Mouse (Mus musculus) liver, embryonic 12.5 days (tissue): Measurements from ENCODE around the gene Ptprg. TPM values are rescaled to one million over a fixed set of nuclear protein-coding genes. Genes with fewer than 3 reads are reported as not detected.

Experiments used
- ATAC-seq: fragments of 200-750 bp; cut with Nextera tagmentation; 2 replicates; pipeline ENCODE4 v1.8.0; 2017; ENCODE audit warnings: moderate number of reproducible peaks, mild to moderate bottlenecking, moderate library complexity
- H3K27ac ChIP-seq: fragments of 300-500 bp; sonication (generic); 2 replicates; pipeline ENCODE4 v1.5.1; 2016; ENCODE audit warnings: mild to moderate bottlenecking
- H3K27me3 ChIP-seq: fragments of 300-500 bp; sonication (generic); replicated peaks from 2 replicates; pipeline ENCODE4 v1.6.1; 2016; ENCODE audit warnings: mild to moderate bottlenecking, moderate library complexity
- H3K36me3 ChIP-seq: fragments of 300-500 bp; sonication (generic); 2 replicates; pipeline ENCODE4 v1.6.1; 2016; ENCODE audit warnings: mild to moderate bottlenecking, moderate library complexity
- H3K4me1 ChIP-seq: fragments of 300-500 bp; sonication (generic); 2 replicates; pipeline ENCODE4 v1.6.1; 2016
- H3K4me2 ChIP-seq: fragments of 300-500 bp; sonication (generic); 2 replicates; pipeline ENCODE4 v1.6.1; 2016; ENCODE audit warnings: mild to moderate bottlenecking, moderate library complexity
- H3K4me3 ChIP-seq: fragments of 300-500 bp; sonication (generic); 2 replicates; pipeline ENCODE4 v1.5.1; 2016; ENCODE audit warnings: mild to moderate bottlenecking, moderate library complexity
- H3K9ac ChIP-seq: fragments of 300-500 bp; sonication (generic); 2 replicates; pipeline ENCODE4 v1.6.1; 2016; ENCODE audit warnings: mild to moderate bottlenecking, moderate library complexity
- H3K9me3 ChIP-seq: fragments of 300-500 bp; sonication (generic); replicated peaks from 2 replicates; pipeline ENCODE4 v1.6.1; 2016; ENCODE audit warnings: mild to moderate bottlenecking, moderate library complexity
- WGBS: fragments of 180-500 bp; shearing (Covaris S2); methylation state at CpG from one replicate; pipeline ENCODE4 v1.1.7; 2016; ENCODE audit not compliant: insufficient replicate concordance; 5-methylcytosine and 5-hydroxymethylcytosine counted together
- polyA plus RNA-seq: library from polyadenylated mRNA; unstranded; fragments of >200 nt; fragmentation: Nextera tagmentation; extraction: Ambion mirVana; gene quantifications from 2 replicates; pipeline ENCODE4 v1.2.1, GENCODE M21; 2016

Ptprg gene
- polyA plus RNA-seq, 1 experiment from 2014 or later: 4.8 TPM

DNA sequence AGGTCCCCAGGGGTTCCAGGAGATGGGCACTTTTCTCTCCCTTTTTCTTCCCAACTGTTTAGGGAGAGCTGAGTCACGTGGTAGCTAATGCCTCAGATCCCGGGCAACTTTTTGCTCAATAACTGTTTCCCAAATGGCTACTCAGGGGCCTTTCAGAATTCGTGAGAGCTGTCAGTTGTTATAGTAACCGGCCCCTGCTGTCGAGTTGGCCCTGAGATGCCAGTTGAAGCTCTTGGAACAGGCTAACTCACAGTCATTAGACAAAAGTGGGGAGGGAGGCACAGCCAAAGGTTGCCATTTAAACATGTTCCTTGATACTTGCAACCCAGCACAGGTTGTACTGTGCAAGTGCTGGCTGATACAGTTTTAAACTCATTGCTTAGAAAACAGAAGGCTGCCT lies 624.1 kb downstream of the Ptprg start:
- Histone ChIP-seq H3K4me3 (no peak overlapping the region), H3K4me2 (no peak overlapping the region), H3K27ac (no peak overlapping the region), H3K9me3 (no peaks in the 10 kb centered on the region), H3K4me1 (no peaks in the 10 kb centered on the region), H3K27me3 (no peaks in the 10 kb centered on the region), H3K9ac (no peak overlapping the region), H3K36me3 (no peaks in the 10 kb centered on the region)
- WGBS: 43% methylated on average over 5 of the region's 5 CpGs
- ATAC-seq: no peak

DNA sequence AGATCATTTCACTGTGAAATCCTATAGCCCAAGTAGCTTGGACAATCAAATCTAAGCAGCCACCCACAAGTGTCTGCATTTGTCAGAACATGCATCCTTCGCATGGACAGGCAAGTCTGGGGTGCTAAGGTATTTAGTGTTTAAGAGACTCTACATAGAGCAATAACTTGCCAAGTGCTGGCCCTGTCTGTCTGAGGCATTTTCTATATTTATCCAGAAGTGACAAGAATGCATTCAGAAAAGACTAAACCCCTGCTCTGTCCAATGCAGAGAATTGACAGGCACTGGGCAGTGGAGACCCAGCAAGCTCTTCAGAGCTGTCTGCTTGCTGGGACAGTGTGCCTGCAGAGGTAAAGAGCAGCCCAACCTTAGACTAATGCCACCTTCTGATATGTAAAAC lies 625.3 kb downstream of the Ptprg start:
- Histone ChIP-seq H3K36me3 (no peaks in the 10 kb centered on the region), H3K9ac (no peak overlapping the region), H3K4me3 (no peak overlapping the region), H3K4me2 (no peak overlapping the region), H3K27me3 (no peaks in the 10 kb centered on the region), H3K4me1 (no peaks in the 10 kb centered on the region), H3K9me3 (no peaks in the 10 kb centered on the region), H3K27ac (no peak overlapping the region)
- ATAC-seq: no peak
- 84% methylated on average over 1 of the region's 1 CpGs for WGBS

DNA sequence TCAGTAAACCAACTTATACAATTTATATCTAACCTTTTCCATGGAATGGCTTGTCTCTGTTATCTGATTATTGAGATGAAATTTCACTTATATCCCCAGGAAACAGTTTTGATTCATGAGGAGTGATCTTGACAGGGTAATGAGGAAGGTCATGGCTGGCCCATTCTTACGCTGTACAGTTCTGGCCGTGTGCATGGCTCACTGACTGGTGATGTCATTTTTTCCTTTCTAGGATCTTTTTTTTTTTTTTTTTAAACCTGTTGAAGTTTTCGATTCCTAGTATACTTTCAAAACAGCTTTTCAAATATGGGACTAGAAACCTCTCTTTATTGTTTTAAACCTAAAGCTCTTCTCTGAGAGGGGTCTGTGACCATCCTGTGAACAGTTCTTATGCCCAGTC lies 626.8 kb downstream of the Ptprg start:
- H3K4me2 ChIP-seq: no peak overlapping the region
- H3K27ac ChIP-seq: no peak overlapping the region
- no peaks in the 10 kb centered on the region for H3K4me1 ChIP-seq
- H3K27me3 ChIP-seq: no peaks in the 10 kb centered on the region
- no peaks in the 10 kb centered on the region for H3K9me3 ChIP-seq
- WGBS: 67% methylated on average over 3 of the region's 3 CpGs
- no peak overlapping the region for H3K4me3 ChIP-seq
- H3K36me3 ChIP-seq: no peaks in the 10 kb centered on the region
- no peak for ATAC-seq
- H3K9ac ChIP-seq: no peak overlapping the region

DNA sequence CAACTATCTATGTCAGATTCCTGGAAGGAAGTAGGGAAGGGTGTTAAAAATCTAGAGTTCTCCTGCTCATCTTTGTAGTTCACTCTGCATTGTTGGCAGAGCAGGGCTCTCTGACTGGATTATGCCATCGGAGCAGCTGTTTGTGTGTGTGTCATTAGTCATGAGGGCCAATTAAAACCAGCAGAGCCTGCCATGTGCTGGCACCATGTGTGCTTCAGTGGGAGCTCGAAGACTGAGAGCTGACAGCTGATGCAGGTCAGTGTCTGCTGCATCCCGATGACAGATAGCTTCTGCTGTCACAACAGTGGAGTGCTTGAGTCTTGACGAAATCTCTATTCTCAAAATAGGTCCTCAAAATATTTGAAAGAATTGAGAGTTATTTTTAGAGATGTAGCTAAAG lies 631.7 kb downstream of the Ptprg start:
- no peaks in the 10 kb centered on the region for H3K36me3 ChIP-seq
- H3K27ac ChIP-seq: no peak overlapping the region
- no peak for ATAC-seq
- no peak overlapping the region for H3K9ac ChIP-seq
- H3K4me3 ChIP-seq: no peak overlapping the region
- no peak overlapping the region for H3K4me2 ChIP-seq
- no peaks in the 10 kb centered on the region for H3K4me1 ChIP-seq
- no peaks in the 10 kb centered on the region for H3K27me3 ChIP-seq
- no peaks in the 10 kb centered on the region for H3K9me3 ChIP-seq
- WGBS: 63% methylated on average over 4 of the region's 4 CpGs

DNA sequence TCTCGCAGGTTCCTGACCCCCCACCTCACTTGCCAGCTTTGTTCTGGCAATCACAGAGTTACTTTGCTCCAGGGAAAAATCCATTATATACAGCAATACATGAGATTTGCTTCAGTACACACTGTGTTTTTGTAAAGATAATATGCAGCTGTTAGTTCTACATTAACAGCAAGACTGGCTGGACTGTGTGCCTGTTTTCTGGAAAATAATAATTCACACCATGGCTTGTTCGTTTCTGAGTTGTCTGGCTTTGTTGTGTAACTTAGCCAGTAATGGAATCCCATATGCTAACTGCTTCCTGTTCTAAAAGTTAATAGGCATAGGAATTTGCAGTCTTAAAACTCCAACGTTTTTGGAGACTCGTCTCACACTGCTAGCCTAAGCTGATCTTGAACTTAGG lies 635.0 kb downstream of the Ptprg start:
- no peaks in the 10 kb centered on the region for H3K9me3 ChIP-seq
- H3K4me1 ChIP-seq: no peaks in the 10 kb centered on the region
- no peak overlapping the region for H3K27ac ChIP-seq
- no peaks in the 10 kb centered on the region for H3K36me3 ChIP-seq
- H3K27me3 ChIP-seq: no peaks in the 10 kb centered on the region
- H3K4me3 ChIP-seq: no peak overlapping the region
- no peak overlapping the region for H3K9ac ChIP-seq
- ATAC-seq: no peak
- 53% methylated on average over 4 of the region's 4 CpGs for WGBS
- no peak overlapping the region for H3K4me2 ChIP-seq

DNA sequence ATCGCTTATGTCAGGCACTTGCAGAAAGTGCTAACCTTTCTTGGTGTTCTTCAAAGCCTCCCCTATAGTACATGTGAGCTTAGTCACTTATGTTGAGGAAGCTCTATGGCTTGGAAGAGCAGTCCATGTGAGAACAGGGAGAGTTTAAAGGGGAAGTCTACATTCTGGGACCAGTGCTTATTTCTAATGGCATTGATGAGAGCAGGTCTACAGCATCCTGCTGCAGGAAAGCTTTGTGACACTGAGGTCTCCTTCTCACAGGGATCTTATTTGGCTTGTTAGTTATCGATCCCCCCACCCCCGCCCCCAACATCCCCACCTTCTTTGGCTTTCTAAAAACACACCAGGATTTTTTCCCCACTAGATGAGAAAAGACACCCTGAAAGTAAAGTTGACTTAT lies 635.9 kb downstream of the Ptprg start:
- H3K27me3 ChIP-seq: no peaks in the 10 kb centered on the region
- WGBS: 68% methylated on average over 3 of the region's 3 CpGs
- H3K36me3 ChIP-seq: no peaks in the 10 kb centered on the region
- no peak for ATAC-seq
- H3K4me1 ChIP-seq: no peaks in the 10 kb centered on the region
- no peak overlapping the region for H3K4me2 ChIP-seq
- no peak overlapping the region for H3K9ac ChIP-seq
- no peak overlapping the region for H3K27ac ChIP-seq
- no peaks in the 10 kb centered on the region for H3K9me3 ChIP-seq
- no peak overlapping the region for H3K4me3 ChIP-seq

DNA sequence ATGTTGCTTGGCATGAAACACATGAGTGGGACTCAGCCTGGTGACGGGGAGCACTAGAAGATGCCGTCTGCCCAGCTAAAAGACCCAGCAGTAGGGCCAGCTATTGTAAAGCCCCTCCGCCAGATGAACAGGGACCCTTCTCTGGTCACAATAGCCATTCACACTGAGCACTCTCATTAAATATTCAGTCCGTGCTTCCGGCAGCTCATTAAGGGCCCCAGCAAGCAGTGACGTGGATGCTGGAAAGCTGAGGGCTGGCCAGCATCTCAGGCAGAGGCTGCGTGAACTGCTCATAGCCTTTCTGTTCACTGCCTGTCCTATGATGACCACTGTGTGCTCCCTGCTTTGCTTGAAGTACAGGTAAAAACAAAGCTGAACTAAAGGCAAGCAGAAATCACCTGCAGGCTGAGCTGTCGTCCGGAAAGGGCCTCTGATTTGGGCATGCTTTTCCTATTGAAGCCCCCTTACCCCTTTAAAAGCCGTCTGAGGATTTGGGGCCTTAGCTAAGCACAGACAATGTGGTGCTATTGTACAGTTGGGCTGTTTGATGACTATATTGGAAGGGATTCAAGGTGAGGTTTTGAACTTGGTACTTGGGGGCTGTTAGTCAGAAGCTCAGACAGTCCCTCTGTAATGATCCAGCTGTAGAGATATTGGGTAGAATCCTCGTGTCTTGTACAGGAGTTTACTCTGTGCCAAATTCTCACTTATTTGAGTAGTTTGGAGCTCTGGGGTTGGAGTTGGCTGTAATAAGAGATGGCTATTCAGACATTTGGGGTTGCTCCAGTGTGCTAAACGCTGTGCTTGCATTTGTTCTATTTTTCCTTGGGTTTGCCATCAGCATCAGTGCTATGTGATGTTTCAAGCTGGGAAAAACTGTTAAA lies 636.6 kb downstream of the Ptprg start:
- Histone ChIP-seq H3K36me3 (no peaks in the 10 kb centered on the region), H3K4me1 (no peaks in the 10 kb centered on the region), H3K9ac (no peak overlapping the region), H3K27ac (no peak overlapping the region), H3K9me3 (no peaks in the 10 kb centered on the region), H3K4me2 (no peak overlapping the region), H3K27me3 (no peaks in the 10 kb centered on the region), H3K4me3 (no peak overlapping the region)
- no peak for ATAC-seq
- 73% methylated on average over 12 of the region's 12 CpGs for WGBS

DNA sequence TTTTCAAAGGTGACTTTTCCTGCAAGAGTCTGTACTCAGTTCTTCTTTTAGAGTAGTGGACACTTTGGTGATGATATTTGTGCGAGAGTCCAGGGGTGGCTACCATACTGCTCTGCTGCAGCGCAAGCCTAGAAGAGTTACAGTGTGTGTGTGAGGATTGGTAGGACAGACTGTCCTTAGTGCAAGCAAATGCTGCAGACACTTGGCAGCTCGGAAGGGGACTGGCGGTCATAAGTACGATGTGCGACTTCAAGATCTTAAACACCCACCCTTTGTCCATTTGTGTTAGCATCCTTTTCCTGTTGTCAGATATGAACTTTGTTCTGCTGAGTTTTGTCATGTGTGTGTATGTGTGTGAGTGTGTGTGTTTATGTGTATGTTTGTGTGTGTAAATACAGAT lies 637.7 kb downstream of the Ptprg start:
- no peak overlapping the region for H3K27ac ChIP-seq
- 80% methylated on average over 6 of the region's 6 CpGs for WGBS
- no peaks in the 10 kb centered on the region for H3K27me3 ChIP-seq
- H3K9ac ChIP-seq: no peak overlapping the region
- H3K36me3 ChIP-seq: no peaks in the 10 kb centered on the region
- no peak overlapping the region for H3K4me3 ChIP-seq
- no peaks in the 10 kb centered on the region for H3K9me3 ChIP-seq
- H3K4me1 ChIP-seq: no peaks in the 10 kb centered on the region
- no peak for ATAC-seq
- no peak overlapping the region for H3K4me2 ChIP-seq

DNA sequence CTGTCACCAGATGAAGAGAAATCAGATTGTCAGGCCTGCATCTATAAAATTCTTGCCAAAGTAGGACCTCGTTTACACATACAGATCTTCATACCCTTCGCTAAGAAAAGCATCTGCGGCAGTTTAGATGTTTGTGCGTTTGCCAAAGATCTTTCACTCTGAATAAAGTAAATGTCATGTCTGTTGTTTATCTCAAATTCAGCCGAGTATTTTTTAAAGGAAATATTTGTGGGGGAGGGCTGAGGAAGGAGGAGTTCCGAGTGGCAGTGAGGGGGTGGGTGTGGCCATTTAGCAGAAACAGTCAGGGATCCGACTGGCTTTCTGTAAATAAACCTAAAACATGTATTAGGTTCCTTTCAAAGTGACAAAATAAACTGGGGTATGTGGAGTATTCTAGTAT lies 645.4 kb downstream of the Ptprg start:
- H3K27ac ChIP-seq: no peak overlapping the region
- ATAC-seq: no peak
- 57% methylated on average over 7 of the region's 7 CpGs for WGBS

DNA sequence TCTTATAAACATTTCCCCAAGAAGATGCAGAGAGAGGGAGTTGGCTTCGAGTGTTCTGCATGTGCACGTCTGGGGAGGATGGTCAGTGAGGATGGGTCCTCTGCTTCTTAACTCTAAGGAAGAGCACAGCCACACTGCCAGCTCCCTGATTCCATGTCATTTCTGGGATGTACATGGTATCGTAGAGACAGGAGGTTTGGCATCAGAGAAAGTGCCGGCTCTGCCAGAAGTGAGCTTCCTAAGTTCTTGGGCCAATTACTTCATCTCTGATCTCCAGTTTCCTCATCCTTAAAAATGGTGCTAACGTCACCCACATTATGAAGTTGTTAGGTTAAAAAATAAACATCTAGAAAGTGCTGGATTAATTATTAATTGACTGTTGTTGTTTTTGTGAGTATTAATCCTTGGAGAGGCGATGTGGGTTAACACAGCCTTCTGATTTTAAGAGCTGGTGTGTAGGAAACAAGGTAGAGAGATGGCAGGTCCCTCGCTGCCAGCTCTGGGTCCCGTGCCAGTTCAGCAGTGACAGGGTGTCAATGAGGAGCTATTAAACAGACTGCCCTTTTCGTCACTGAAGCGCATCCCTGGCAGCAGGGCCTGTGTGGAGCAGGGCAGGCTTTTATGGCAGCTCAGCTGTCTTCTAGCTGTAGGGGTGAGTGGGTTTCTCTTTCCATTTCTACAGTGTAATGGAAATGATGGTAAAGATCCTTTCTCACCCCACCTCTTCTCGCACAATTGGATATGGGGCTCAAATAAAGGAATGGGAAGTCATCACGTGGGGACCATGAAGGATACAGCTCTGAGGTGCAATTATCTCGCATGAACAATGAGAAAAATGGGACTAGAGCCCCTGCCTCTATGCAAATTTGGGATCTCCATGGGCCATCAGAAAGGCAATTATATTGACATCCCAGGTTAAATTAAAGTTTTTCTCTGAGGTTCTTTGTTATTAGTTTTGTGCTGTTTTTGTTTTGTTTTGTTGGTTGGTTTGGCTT lies 646.9 kb downstream of the Ptprg start:
- no peak for ATAC-seq
- 66% methylated on average over 13 of the region's 13 CpGs for WGBS
- H3K9ac ChIP-seq: no peak overlapping the region
- no peak overlapping the region for H3K4me3 ChIP-seq
- no peak overlapping the region for H3K4me2 ChIP-seq
- H3K4me1 ChIP-seq: no peaks in the 10 kb centered on the region
- no peaks in the 10 kb centered on the region for H3K36me3 ChIP-seq
- no peaks in the 10 kb centered on the region for H3K9me3 ChIP-seq
- no peak overlapping the region for H3K27ac ChIP-seq
- H3K27me3 ChIP-seq: no peaks in the 10 kb centered on the region

More for the DNA sequence above, 645.4 kb downstream of the Ptprg start:
- no peaks in the 10 kb centered on the region for H3K4me1 ChIP-seq
- H3K36me3 ChIP-seq: no peaks in the 10 kb centered on the region
- H3K4me3 ChIP-seq: no peak overlapping the region
- no peak overlapping the region for H3K9ac ChIP-seq
- no peak overlapping the region for H3K4me2 ChIP-seq
- H3K27me3 ChIP-seq: no peaks in the 10 kb centered on the region
- no peaks in the 10 kb centered on the region for H3K9me3 ChIP-seq

DNA sequence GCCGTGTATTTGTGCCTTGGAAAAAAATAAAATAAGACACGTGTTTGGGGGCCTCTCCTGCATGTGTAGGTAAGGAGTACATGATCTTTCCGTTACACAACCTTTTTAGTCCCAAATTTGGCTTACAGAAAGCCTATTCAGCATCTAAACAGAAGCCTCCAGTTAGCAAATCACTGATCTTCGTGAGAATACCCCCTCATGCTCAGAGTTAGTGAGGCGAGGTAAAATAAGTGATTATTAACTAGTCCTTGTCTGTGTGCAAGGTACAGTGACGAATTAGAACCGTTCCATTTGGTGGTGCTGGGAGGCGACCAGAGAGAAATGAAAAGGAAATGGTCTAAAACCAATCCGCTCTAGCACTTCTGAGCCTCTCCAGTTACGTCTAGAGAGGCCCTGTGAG lies 648.9 kb downstream of the Ptprg start:
- no peaks in the 10 kb centered on the region for H3K4me1 ChIP-seq
- 54% methylated on average over 10 of the region's 10 CpGs for WGBS
- no peaks in the 10 kb centered on the region for H3K36me3 ChIP-seq
- no peaks in the 10 kb centered on the region for H3K27me3 ChIP-seq
- no peak overlapping the region for H3K4me2 ChIP-seq
- no peaks in the 10 kb centered on the region for H3K9me3 ChIP-seq
- H3K4me3 ChIP-seq: no peak overlapping the region
- no peak for ATAC-seq
- no peak overlapping the region for H3K9ac ChIP-seq
- H3K27ac ChIP-seq: no peak overlapping the region

DNA sequence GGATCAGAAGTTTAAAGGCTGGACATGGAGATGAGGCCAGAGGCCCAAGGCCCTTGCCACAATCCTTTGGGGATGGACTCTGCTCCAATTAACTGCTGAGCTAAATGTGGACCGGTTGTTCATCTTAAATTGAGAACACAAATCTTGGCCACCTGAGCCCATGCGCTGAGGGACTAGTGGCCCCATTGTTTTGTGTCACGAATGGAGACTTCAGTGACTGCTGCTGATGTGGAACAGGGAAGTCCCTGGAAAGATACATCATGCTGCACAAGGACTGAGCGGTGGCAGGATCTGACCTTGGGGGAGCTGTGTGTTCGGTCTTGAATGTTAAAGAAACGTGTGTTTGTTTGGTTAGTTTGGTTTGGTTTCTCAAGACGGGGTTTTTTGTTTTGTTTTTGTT lies 649.7 kb downstream of the Ptprg start:
- Histone ChIP-seq H3K9ac (no peak overlapping the region), H3K4me1 (no peaks in the 10 kb centered on the region)
- 70% methylated on average over 7 of the region's 7 CpGs for WGBS

More for the DNA sequence above, 649.7 kb downstream of the Ptprg start:
- no peak for ATAC-seq
- H3K4me2 ChIP-seq: no peak overlapping the region
- H3K9me3 ChIP-seq: no peaks in the 10 kb centered on the region
- H3K27me3 ChIP-seq: no peaks in the 10 kb centered on the region
- no peaks in the 10 kb centered on the region for H3K36me3 ChIP-seq
- no peak overlapping the region for H3K27ac ChIP-seq
- H3K4me3 ChIP-seq: no peak overlapping the region
